Mouse (Mus musculus) embryonic facial prominence, embryonic 11.5 days (tissue): ENCODE measurements around the gene Ampd3. TPM values are rescaled to one million over a fixed set of nuclear protein-coding genes. Genes with fewer than 3 reads are reported as not detected.

ENCODE experiments used
- ATAC-seq: fragments of 200-750 bp; cut with Nextera tagmentation; replicated peaks from 2 replicates; pipeline ENCODE4 v1.8.0; 2017; ENCODE audit warnings: low read depth; ENCODE audit not compliant: insufficient number of reproducible peaks, low FRiP score, low TSS enrichment
- DNase-seq: peaks from one replicate; pipeline ENCODE4 v3.0.0-alpha.2; 2015; ENCODE audit warnings: low spot score
- H3K27ac ChIP-seq: fragments of 300-500 bp; sonication (generic); replicated peaks from 2 replicates; pipeline ENCODE4 v1.5.1; 2014; ENCODE audit warnings: mild to moderate bottlenecking, low read depth, low read length, control low read depth
- H3K27me3 ChIP-seq: fragments of 300-500 bp; sonication (generic); 2 replicates; pipeline ENCODE4 v1.6.1; 2014; ENCODE audit warnings: mild to moderate bottlenecking, low read length, moderate library complexity, mixed read lengths; ENCODE audit not compliant: control insufficient read depth, insufficient read depth
- H3K36me3 ChIP-seq: fragments of 300-500 bp; sonication (generic); replicated peaks from 2 replicates; pipeline ENCODE4 v1.6.1; 2014; ENCODE audit warnings: low read depth, mild to moderate bottlenecking, low read length, moderate library complexity, mixed read lengths; ENCODE audit not compliant: control insufficient read depth, insufficient read depth
- H3K4me1 ChIP-seq: fragments of 300-500 bp; sonication (generic); 2 replicates; pipeline ENCODE4 v1.6.1; 2014; ENCODE audit warnings: low read length, mixed read lengths; ENCODE audit not compliant: control insufficient read depth, insufficient read depth
- H3K4me2 ChIP-seq: fragments of 300-500 bp; sonication (generic); 2 replicates; pipeline ENCODE4 v1.6.1; 2014; ENCODE audit warnings: low read depth, mild to moderate bottlenecking, control low read depth, low read length, moderate library complexity
- H3K4me3 ChIP-seq: fragments of 300-500 bp; sonication (generic); 2 replicates; pipeline ENCODE4 v1.5.1; 2014; ENCODE audit warnings: low read depth, low read length, control low read depth
- H3K9ac ChIP-seq: fragments of 300-500 bp; sonication (generic); replicated peaks from 2 replicates; pipeline ENCODE4 v1.6.1; 2014; ENCODE audit warnings: mild to moderate bottlenecking, control low read depth, low read length
- H3K9me3 ChIP-seq: fragments of 300-500 bp; sonication (generic); replicated peaks from 2 replicates; pipeline ENCODE4 v1.6.1; 2016; ENCODE audit warnings: mild to moderate bottlenecking, low read length, inconsistent platforms, mixed read lengths; ENCODE audit not compliant: control insufficient read depth
- WGBS: fragments of 180-500 bp; shearing (Covaris S2); extraction: QIAGEN DNeasy Blood & Tissue Kit; methylation state at CpG from one replicate; pipeline ENCODE4 v1.1.7; 2014; 5-methylcytosine and 5-hydroxymethylcytosine counted together
- polyA plus RNA-seq: library from polyadenylated mRNA; unstranded; fragments of >200 nt; fragmentation: Nextera tagmentation; extraction: Ambion mirVana; gene quantifications from 2 replicates; pipeline ENCODE4 v1.2.1, GENCODE M21; 2014

Gene Ampd3
- polyA plus RNA-seq, 1 experiment from 2014 or later: 2.5 TPM

GRCm38 (mm10) chr7:110772343-110772742 is 4.3 kb downstream of the Ampd3 start:
- Histone ChIP-seq H3K27ac (no peak overlapping the region), H3K27me3 (peaks cover 11% of the 10 kb centered on the region), H3K4me2 (no peak overlapping the region), H3K4me3 (no peak overlapping the region), H3K4me1 (peaks cover 3% of the 10 kb centered on the region), H3K36me3 (no peaks in the 10 kb centered on the region), H3K9ac (no peak overlapping the region), H3K9me3 (no peaks in the 10 kb centered on the region)
- WGBS: 75% methylated on average over 3 of the region's 3 CpGs
- ATAC-seq: no peak
- DNase-seq: no peak

- WGBS: 45% methylated on average over 14 of the region's 14 CpGs
- Histone ChIP-seq H3K9me3 (no peaks in the 10 kb centered on the region), H3K27ac (no peak overlapping the region), H3K36me3 (no peaks in the 10 kb centered on the region), H3K27me3 (peaks cover 11% of the 10 kb centered on the region), H3K4me2 (no peak overlapping the region; the same call in 1 of the 2 replicates), H3K4me3 (no peak overlapping the region), H3K4me1 (peaks cover 3% of the 10 kb centered on the region), H3K9ac (peak overlapping the region; percentile 37; the same call in 1 of the 2 replicates)
- ATAC-seq (no peak), DNase-seq (peak; percentile 23)
Measured at GRCm38 (mm10) chr7:110773204-110774002, 5.4 kb downstream of the Ampd3 start.

GRCm38 (mm10) chr7:110774077-110774476 is 6.1 kb downstream of the Ampd3 start:
- no peak overlapping the region for H3K4me2 ChIP-seq
- 94% methylated on average over 1 of the region's 1 CpGs for WGBS
- peaks cover 7% of the 10 kb centered on the region for H3K27me3 ChIP-seq
- DNase-seq (no peak), ATAC-seq (no peak)
- no peak overlapping the region for H3K9ac ChIP-seq
- H3K36me3 ChIP-seq: no peaks in the 10 kb centered on the region
- no peak overlapping the region for H3K27ac ChIP-seq
- H3K4me1 ChIP-seq: no peaks in the 10 kb centered on the region; the same call in 1 of the 2 replicates
- H3K9me3 ChIP-seq: no peaks in the 10 kb centered on the region
- no peak overlapping the region for H3K4me3 ChIP-seq

GRCm38 (mm10) chr7:110774674-110775073 is 6.7 kb downstream of the Ampd3 start:
- DNase-seq (no peak), ATAC-seq (no peak)
- H3K9ac ChIP-seq: no peak overlapping the region
- no peaks in the 10 kb centered on the region for H3K36me3 ChIP-seq
- H3K4me3 ChIP-seq: no peak overlapping the region
- WGBS: 90% methylated on average over 8 of the region's 8 CpGs
- H3K9me3 ChIP-seq: no peaks in the 10 kb centered on the region
- H3K27me3 ChIP-seq: peaks cover under 1% of the 10 kb centered on the region; the same call in 1 of the 2 replicates
- no peaks in the 10 kb centered on the region; the same call in 1 of the 2 replicates for H3K4me1 ChIP-seq
- H3K4me2 ChIP-seq: no peak overlapping the region
- H3K27ac ChIP-seq: no peak overlapping the region

- H3K4me1 ChIP-seq: no peaks in the 10 kb centered on the region; the same call in 1 of the 2 replicates
- H3K4me2 ChIP-seq: no peak overlapping the region
- no peak overlapping the region for H3K4me3 ChIP-seq
- no peak overlapping the region for H3K9ac ChIP-seq
- DNase-seq (no peak), ATAC-seq (no peak)
- H3K27me3 ChIP-seq: no peaks in the 10 kb centered on the region
- 78% methylated on average over 18 of the region's 18 CpGs for WGBS
- no peaks in the 10 kb centered on the region for H3K36me3 ChIP-seq
- no peaks in the 10 kb centered on the region for H3K9me3 ChIP-seq
- H3K27ac ChIP-seq: no peak overlapping the region
Measured at GRCm38 (mm10) chr7:110777146-110778001, 9.4 kb downstream of the Ampd3 start.

GRCm38 (mm10) chr7:110778933-110779332 is 10.9 kb downstream of the Ampd3 start:
- no peaks in the 10 kb centered on the region for H3K27me3 ChIP-seq
- 97% methylated on average over 7 of the region's 7 CpGs for WGBS
- H3K27ac ChIP-seq: no peak overlapping the region
- no peak for ATAC-seq
- H3K9ac ChIP-seq: no peak overlapping the region
- no peak overlapping the region for H3K4me3 ChIP-seq
- H3K4me1 ChIP-seq: no peaks in the 10 kb centered on the region
- no peaks in the 10 kb centered on the region for H3K9me3 ChIP-seq
- H3K4me2 ChIP-seq: no peak overlapping the region
- H3K36me3 ChIP-seq: no peaks in the 10 kb centered on the region
- DNase-seq: no peak

- no peaks in the 10 kb centered on the region for H3K36me3 ChIP-seq
- no peak overlapping the region for H3K9ac ChIP-seq
- 88% methylated on average over 8 of the region's 8 CpGs for WGBS
- H3K4me3 ChIP-seq: no peak overlapping the region
- no peak for DNase-seq
- H3K9me3 ChIP-seq: no peaks in the 10 kb centered on the region
- ATAC-seq: no peak
- H3K27ac ChIP-seq: no peak overlapping the region
- H3K27me3 ChIP-seq: no peaks in the 10 kb centered on the region
- no peaks in the 10 kb centered on the region for H3K4me1 ChIP-seq
- no peak overlapping the region for H3K4me2 ChIP-seq
Measured at GRCm38 (mm10) chr7:110779605-110780111, 11.7 kb downstream of the Ampd3 start.
